Mouse (Mus musculus) hindbrain, postnatal 0 days (tissue): Measurements from ENCODE around the gene Npas3. TPM values are rescaled to one million over a fixed set of nuclear protein-coding genes. Genes with fewer than 3 reads are reported as not detected.

Experiments
- ATAC-seq: fragments of 200-750 bp; cut with Nextera tagmentation; 2 replicates; pipeline ENCODE4 v1.8.0; 2017; ENCODE audit warnings: mild to moderate bottlenecking, moderate TSS enrichment, moderate library complexity
- DNase-seq: peaks from one replicate; pipeline ENCODE4 v3.0.0-alpha.2; 2015; ENCODE audit warnings: low spot score
- H3K27ac ChIP-seq: fragments of 300-500 bp; sonication (generic); 2 replicates; pipeline ENCODE4 v1.5.1; 2014; ENCODE audit warnings: mild to moderate bottlenecking
- H3K27me3 ChIP-seq: fragments of 300-500 bp; sonication (generic); 2 replicates; pipeline ENCODE4 v1.6.1; 2014; ENCODE audit warnings: low read length, mixed read lengths; ENCODE audit not compliant: insufficient read depth
- H3K36me3 ChIP-seq: fragments of 300-500 bp; sonication (generic); 2 replicates; pipeline ENCODE4 v1.6.1; 2014; ENCODE audit warnings: low read length, mixed read lengths; ENCODE audit not compliant: insufficient read depth
- H3K4me1 ChIP-seq: fragments of 300-500 bp; sonication (generic); 2 replicates; pipeline ENCODE4 v1.6.1; 2014; ENCODE audit warnings: antibody characterized with exemption, low read length, mixed read lengths; ENCODE audit not compliant: insufficient read depth
- H3K4me2 ChIP-seq: fragments of 300-500 bp; sonication (generic); 2 replicates; pipeline ENCODE4 v1.6.1; 2014; ENCODE audit warnings: low read depth, mild to moderate bottlenecking, low read length, moderate library complexity, mixed read lengths
- H3K4me3 ChIP-seq: fragments of 300-500 bp; sonication (generic); 2 replicates; pipeline ENCODE4 v1.5.1; 2014; ENCODE audit warnings: low read length
- H3K9ac ChIP-seq: fragments of 300-500 bp; sonication (generic); replicated peaks from 2 replicates; pipeline ENCODE4 v1.6.1; 2014; ENCODE audit warnings: mild to moderate bottlenecking, low read length, moderate library complexity, mixed read lengths
- H3K9me3 ChIP-seq: fragments of 300-500 bp; sonication (generic); 2 replicates; pipeline ENCODE4 v1.6.1; 2016; ENCODE audit warnings: low read length, mixed read lengths
- CTCF ChIP-seq: IDR thresholded peaks from 2 replicates; pipeline ENCODE4 v1.5.1; 2016; ENCODE audit warnings: antibody characterized with exemption, control low read depth, low read depth
- WGBS: fragments of 180-500 bp; shearing (Covaris S2); extraction: QIAGEN DNeasy Blood & Tissue Kit; methylation state at CpG from one replicate; pipeline ENCODE4 v1.1.7; 2014; 5-methylcytosine and 5-hydroxymethylcytosine counted together
- polyA plus RNA-seq: library from polyadenylated mRNA; unstranded; fragments of >200 nt; fragmentation: Nextera tagmentation; extraction: Ambion mirVana; gene quantifications from 2 replicates; pipeline ENCODE4 v1.2.1, GENCODE M21; 2015
- total RNA-seq: library from RNA; depleted of rRNA; stranded (reverse); fragments of >200 nt; gene quantifications from 2 replicates; pipeline ENCODE4 v1.2.3, GENCODE M21; 2014

The Npas3 gene
- total and polyA plus RNA-seq, 2 experiments from 2014 or later, result 28.0 to 53.8 TPM

GRCm38 (mm10) chr12:53995710-53996109 is 747.2 kb downstream of the Npas3 start:
- Histone ChIP-seq H3K36me3 (no peaks in the 10 kb centered on the region), H3K27ac (peak overlapping the region; percentile 2), H3K4me3 (no peak overlapping the region), H3K9me3 (0 out of 2 replicates have a peak, but pooled peaks cover 2% of the 10 kb centered on the region), H3K4me1 (no peaks in the 10 kb centered on the region), H3K9ac (no peak overlapping the region), H3K27me3 (no peaks in the 10 kb centered on the region), H3K4me2 (no peak overlapping the region)
- 63% methylated on average over 5 of the region's 5 CpGs for WGBS
- TF ChIP-seq CTCF, result no peak
- DNase-seq (no peak), ATAC-seq (no peak)

GRCm38 (mm10) chr12:53997141-53997540 is 748.7 kb downstream of the Npas3 start:
- no peak overlapping the region for H3K4me2 ChIP-seq
- no peaks in the 10 kb centered on the region for H3K4me1 ChIP-seq
- H3K4me3 ChIP-seq, result no peak overlapping the region
- TF ChIP-seq CTCF, result no peak
- DNase-seq (no peak), ATAC-seq (no peak)
- H3K27ac ChIP-seq, result no peak overlapping the region
- H3K36me3 ChIP-seq, result no peaks in the 10 kb centered on the region
- 86% methylated on average over 3 of the region's 3 CpGs for WGBS
- no peaks in the 10 kb centered on the region for H3K27me3 ChIP-seq
- H3K9ac ChIP-seq, result no peak overlapping the region
- H3K9me3 ChIP-seq, result 0 out of 2 replicates have a peak, but pooled peaks cover 2% of the 10 kb centered on the region

- H3K27me3 ChIP-seq, result no peaks in the 10 kb centered on the region
- DNase-seq, result no peak
- H3K36me3 ChIP-seq, result no peaks in the 10 kb centered on the region
- no peak overlapping the region for H3K27ac ChIP-seq
- WGBS, result 47% methylated on average over 15 of the region's 15 CpGs
- H3K9ac ChIP-seq, result no peak overlapping the region
- no peaks in the 10 kb centered on the region for H3K4me1 ChIP-seq
- H3K9me3 ChIP-seq, result no peaks in the 10 kb centered on the region
- no peak for ATAC-seq
- no peak for TF ChIP-seq CTCF
- no peak overlapping the region for H3K4me3 ChIP-seq
- no peak overlapping the region for H3K4me2 ChIP-seq
Observed at GRCm38 (mm10) chr12:53999647-54000637, 751.5 kb downstream of the Npas3 start.

GRCm38 (mm10) chr12:54002496-54002895 is 754.0 kb downstream of the Npas3 start:
- TF ChIP-seq CTCF, result peak; percentile 38
- Histone ChIP-seq H3K27ac (no peak overlapping the region), H3K36me3 (no peaks in the 10 kb centered on the region), H3K4me2 (no peak overlapping the region), H3K27me3 (no peaks in the 10 kb centered on the region), H3K9ac (no peak overlapping the region), H3K4me3 (no peak overlapping the region), H3K9me3 (no peaks in the 10 kb centered on the region), H3K4me1 (no peaks in the 10 kb centered on the region)
- 80% methylated on average over 4 of the region's 4 CpGs for WGBS
- ATAC-seq, result no peak
- DNase-seq, result no peak

- H3K9ac ChIP-seq, result no peak overlapping the region
- ATAC-seq (no peak), DNase-seq (no peak)
- no peak for TF ChIP-seq CTCF
- no peak overlapping the region for H3K27ac ChIP-seq
- no peaks in the 10 kb centered on the region for H3K27me3 ChIP-seq
- no peak overlapping the region for H3K4me2 ChIP-seq
- H3K4me3 ChIP-seq, result no peak overlapping the region
- H3K36me3 ChIP-seq, result no peaks in the 10 kb centered on the region
- H3K4me1 ChIP-seq, result no peaks in the 10 kb centered on the region
- H3K9me3 ChIP-seq, result no peaks in the 10 kb centered on the region
- WGBS, result 49% methylated on average over 8 of the region's 8 CpGs
Observed at GRCm38 (mm10) chr12:54004606-54005005, 756.1 kb downstream of the Npas3 start.

- no peak for DNase-seq
- H3K9me3 ChIP-seq, result no peaks in the 10 kb centered on the region
- no peak overlapping the region for H3K4me2 ChIP-seq
- H3K4me1 ChIP-seq, result no peaks in the 10 kb centered on the region
- ATAC-seq, result no peak
- no peak overlapping the region for H3K4me3 ChIP-seq
- H3K9ac ChIP-seq, result no peak overlapping the region
- no peak for TF ChIP-seq CTCF
- WGBS, result 87% methylated on average over 4 of the region's 4 CpGs
- H3K27me3 ChIP-seq, result no peaks in the 10 kb centered on the region
- no peak overlapping the region for H3K27ac ChIP-seq
- H3K36me3 ChIP-seq, result no peaks in the 10 kb centered on the region
Observed at GRCm38 (mm10) chr12:54005546-54005945, 757.1 kb downstream of the Npas3 start.

- DNase-seq (no peak), ATAC-seq (no peak)
- H3K9me3 ChIP-seq, result no peaks in the 10 kb centered on the region
- H3K27me3 ChIP-seq, result no peaks in the 10 kb centered on the region
- no peaks in the 10 kb centered on the region for H3K36me3 ChIP-seq
- H3K4me2 ChIP-seq, result no peak overlapping the region
- H3K9ac ChIP-seq, result no peak overlapping the region
- no peak for TF ChIP-seq CTCF
- H3K4me3 ChIP-seq, result no peak overlapping the region
- H3K27ac ChIP-seq, result no peak overlapping the region
- no peaks in the 10 kb centered on the region for H3K4me1 ChIP-seq
Observed at GRCm38 (mm10) chr12:54015304-54015703, 766.8 kb downstream of the Npas3 start.
